Mouse (Mus musculus) kidney, postnatal 14 days (tissue): ENCODE results near the gene Tnfrsf11a.
A peak's percentile ranks its signal among the peaks of the same experiment; 100 is the strongest.
"Not testable (repeated sequence)": the region's sequence is repeated elsewhere in the genome, so short reads cannot be mapped to it uniquely, and the experiment has no call there.

ENCODE experiments used
- DNase-seq: peaks from one replicate; pipeline ENCODE4 v3.0.0; 2022; ENCODE audit warnings: mixed read lengths

Tnfrsf11a gene

DNA sequence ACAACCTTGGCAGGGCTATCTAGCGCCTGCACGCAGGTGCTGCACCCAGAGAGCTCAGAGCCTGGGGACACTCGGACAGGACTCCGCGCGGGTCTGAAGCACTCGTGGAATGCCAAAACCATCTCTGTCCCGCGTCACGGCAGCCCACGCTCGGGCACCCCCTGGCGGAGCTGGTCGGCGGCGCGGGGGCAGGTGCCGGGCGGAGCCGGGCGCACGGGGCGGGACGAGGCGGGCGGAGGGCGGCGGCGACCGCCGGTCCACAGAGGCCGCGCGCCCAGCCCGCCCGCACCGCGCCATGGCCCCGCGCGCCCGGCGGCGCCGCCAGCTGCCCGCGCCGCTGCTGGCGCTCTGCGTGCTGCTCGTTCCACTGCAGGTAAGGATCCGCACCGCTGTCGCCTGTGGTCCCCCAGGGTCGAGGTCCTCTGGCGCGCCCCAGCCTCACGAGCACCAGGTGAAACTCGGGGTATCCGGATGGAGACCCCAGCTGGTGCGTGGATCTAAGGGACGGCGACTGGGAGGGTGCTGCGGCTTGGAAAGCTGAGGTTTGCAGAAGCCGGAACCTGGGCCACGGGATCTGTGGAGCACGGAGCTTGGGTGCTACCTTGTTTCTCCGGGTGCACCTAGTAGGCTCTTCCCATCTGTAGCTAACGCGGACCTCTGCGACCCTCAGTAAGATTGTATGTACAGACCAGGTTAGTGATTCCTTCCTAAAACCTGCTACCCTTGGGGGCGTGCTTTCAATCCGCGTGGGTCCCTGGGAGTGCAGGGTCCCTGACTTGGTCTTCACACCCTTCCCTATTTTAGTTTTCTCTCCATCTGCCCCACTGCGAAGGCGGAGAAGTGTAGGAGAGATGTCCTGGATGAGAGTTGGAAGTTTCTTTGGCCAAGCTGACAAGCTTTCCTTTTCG, at the start of gene Tnfrsf11a:
Gene Tnfrsf11a (plus strand): TSS at position 262 of the 908 bp plus-strand sequence.
- peak; percentile 79 for DNase-seq

DNA sequence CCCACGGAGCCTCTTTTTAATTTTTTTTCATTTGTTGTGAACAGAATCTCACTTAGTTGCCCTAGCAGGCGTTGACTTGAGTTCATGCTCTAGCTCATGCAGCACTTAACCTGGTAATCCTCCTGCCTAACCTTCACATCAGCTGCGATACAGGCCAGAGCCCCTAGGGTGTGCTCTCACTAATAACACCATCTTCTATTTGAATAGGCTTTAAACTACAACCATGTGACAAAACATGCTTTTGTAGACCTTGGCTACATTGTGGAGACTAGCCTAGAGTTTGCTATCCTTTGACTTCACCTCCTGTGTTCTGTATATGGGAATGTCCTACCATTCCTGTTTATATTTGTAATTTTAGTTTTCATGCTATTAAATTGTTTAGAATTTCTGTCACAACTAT, 45.2 kb upstream of the Tnfrsf11a start:
- no peak for DNase-seq

GRCm38 (mm10) chr1:105738334-105738733, 42.2 kb upstream of the Tnfrsf11a start:
- DNase-seq: no peak

DNA sequence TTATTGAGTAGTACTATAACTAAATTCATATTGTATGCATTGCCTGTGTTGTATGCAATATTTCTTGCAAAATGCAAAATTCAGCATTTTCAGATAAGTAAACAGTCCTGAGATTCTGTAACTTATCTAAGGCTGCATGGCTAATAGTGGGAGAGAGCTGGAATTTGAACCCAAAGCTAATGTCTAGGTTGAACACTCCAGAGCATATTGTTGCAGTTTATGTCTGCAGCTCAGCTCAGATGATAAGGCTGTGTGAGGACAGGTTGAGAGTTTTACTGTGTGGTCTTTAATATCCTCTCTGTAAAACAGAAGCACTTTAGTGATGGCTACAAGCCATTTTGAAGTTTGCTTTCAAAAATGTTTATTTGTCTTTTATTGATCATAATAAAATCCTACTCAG, 41.0 kb upstream of the Tnfrsf11a start:
- no peak for DNase-seq

- no peak for DNase-seq
Observed at GRCm38 (mm10) chr1:105742481-105742880, 38.0 kb upstream of the Tnfrsf11a start.

DNA sequence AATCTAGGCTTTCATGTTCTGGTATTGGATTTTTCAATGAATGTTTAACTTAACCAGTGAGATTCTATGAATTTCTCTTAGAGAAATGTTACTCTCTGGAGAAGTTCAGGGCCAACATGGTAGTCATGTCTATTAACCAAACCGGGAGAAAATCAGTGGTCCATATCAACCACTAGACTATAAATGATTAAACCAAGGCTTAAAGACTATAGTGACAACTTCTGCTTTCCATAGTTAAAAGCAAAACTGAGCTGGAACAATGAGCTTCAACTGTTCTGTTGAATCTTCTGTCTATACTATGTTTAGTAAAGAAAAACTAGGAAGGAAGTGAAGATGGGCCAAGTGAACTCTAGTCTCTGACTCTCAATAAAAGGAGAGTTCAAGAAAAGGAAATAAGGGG, 34.1 kb upstream of the Tnfrsf11a start:
- peak; percentile 19 for DNase-seq

- DNase-seq: no peak
Observed at GRCm38 (mm10) chr1:105746858-105747596, 33.5 kb upstream of the Tnfrsf11a start.

GRCm38 (mm10) chr1:105748091-105748799, 32.3 kb upstream of the Tnfrsf11a start:
- DNase-seq: no peak

- DNase-seq: no peak
Observed at GRCm38 (mm10) chr1:105752196-105752595, 28.3 kb upstream of the Tnfrsf11a start.

GRCm38 (mm10) chr1:105752944-105753343, 27.6 kb upstream of the Tnfrsf11a start:
- no peak for DNase-seq

- no peak for DNase-seq
Observed at GRCm38 (mm10) chr1:105758798-105759197, 21.7 kb upstream of the Tnfrsf11a start.

DNA sequence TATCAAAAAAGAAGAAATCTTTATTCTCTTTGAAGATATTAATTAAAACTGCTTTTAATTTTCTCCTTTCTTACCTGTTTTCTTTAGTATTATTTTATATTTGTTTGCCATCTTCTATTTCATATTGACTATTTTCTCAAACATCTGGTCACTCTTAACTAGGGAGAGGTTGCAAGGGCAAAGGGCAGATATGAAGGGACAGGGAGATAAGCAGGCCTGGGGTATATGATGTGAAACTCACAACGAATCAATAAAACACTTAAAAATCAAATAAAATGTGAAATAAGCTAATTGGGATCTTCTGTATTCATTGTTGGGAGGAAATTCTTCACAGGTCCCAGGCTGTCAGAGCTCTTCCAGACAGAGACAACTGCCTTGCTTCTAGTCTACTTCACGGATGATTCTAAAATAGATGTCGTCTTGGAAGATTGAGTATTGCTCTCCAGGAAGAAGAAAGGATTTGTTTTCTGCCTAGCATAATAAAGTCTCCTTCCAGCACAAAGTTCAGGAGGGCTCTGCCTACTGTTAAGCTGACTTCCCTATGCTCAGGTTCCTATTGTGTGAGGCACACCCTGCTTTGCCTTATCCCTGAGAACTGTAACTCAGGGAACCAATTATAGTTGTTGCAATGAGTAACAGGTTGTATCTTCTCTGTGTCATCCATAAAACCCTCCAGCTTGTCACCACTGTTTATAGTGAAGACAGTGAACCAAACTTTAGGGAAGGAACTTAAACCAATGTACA, 20.9 kb upstream of the Tnfrsf11a start:
- no peak for DNase-seq

DNA sequence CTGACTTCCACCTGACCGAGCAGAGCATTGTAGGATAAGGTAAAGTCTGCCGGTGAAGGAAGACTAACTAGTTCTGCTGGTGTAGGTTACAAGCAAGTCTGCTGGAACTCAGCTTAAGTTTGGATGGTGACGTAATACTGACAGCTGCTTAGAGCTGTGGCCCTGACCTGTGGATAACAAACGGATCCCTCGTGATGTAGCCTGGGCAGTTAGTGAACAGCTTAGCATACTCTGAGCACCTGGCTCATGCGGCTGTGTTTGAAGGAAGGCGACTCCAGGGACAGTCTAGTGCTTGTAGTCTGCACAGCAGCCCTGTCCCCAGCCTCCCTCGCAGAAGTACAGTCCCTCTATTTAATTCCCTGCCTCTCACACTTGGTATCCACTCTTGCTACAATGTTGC, 14.9 kb upstream of the Tnfrsf11a start:
- no peak for DNase-seq

DNA sequence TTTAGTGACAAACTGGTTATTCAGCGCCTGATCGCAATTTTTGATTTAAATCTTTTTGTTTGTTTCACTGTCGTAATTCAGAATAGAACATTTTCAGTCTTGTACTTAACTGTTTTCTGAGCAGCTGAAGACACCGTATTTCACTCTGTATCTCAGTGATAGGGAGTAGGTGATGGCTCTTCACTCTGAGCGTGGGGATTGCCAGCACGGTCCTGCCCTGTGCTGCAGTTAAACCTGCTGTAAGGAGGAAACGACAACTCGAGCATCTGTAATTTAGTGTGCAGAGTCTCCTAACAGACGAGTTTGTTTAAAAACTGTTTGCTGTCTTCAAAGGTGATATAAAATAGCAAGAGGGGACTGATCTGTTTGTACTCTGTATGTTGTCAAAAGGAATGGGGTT, 14.4 kb upstream of the Tnfrsf11a start:
- not testable (repeated sequence) for DNase-seq

DNA sequence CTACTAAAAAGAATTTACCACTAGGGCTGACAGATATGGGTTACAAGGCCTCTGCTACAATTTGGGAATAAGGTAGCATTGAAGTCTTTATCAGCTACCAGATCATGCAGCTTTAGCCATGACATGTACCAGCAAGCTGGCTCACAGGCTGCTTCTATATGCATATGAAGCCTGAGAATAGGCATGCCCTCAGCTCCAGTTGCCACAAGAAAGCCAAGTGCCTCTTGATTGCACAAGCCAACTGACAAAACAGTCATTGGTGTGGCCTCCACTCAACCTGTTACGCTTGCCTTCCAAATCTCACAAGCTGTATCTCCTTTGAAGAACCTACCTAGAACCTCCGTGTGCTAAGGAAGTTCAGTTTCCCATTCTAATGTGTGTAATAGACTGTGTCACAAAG, 12.1 kb upstream of the Tnfrsf11a start:
- DNase-seq: no peak

DNA sequence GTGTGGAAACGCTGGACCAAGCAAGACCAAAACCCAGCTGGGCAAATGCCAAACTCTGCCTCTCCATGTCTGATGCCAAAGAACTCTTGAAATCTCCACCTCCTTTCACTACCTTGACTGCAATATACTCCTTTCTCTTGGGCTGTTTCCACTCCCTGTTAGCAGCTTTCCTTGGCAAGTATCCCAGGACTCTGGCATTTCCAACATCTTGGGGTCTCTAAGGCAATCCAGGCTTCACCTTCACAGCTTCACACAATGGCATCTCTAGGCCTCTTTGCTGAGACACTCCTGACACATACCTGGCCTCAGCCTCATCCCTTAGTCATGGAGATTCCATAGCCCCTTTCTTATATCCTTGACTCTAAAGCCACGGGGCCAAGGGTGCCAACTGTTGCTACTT, 9.8 kb upstream of the Tnfrsf11a start:
- no peak for DNase-seq

DNA sequence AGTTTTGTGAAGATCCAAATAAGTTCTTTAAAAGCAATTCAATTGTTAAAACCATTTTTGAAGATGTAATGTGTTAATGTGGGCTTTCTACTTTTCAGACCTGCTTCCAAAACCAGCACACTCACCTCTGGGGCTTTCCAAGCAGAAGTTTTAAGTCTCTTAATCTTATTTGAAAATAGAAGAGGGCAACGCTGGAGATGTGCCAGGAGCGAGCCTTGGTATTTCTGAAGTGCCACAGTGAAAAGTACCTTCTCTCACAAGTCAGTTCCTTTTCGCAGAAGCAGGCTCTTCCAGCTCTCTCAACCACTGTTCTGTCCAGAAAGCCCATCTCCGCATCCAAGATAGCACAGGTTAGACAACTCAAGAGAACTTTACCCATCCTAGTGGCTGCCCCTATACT, 4.1 kb upstream of the Tnfrsf11a start:
- DNase-seq: no peak

- DNase-seq: no peak
Observed at GRCm38 (mm10) chr1:105780079-105780456, 450 bp upstream of the Tnfrsf11a start.

DNA sequence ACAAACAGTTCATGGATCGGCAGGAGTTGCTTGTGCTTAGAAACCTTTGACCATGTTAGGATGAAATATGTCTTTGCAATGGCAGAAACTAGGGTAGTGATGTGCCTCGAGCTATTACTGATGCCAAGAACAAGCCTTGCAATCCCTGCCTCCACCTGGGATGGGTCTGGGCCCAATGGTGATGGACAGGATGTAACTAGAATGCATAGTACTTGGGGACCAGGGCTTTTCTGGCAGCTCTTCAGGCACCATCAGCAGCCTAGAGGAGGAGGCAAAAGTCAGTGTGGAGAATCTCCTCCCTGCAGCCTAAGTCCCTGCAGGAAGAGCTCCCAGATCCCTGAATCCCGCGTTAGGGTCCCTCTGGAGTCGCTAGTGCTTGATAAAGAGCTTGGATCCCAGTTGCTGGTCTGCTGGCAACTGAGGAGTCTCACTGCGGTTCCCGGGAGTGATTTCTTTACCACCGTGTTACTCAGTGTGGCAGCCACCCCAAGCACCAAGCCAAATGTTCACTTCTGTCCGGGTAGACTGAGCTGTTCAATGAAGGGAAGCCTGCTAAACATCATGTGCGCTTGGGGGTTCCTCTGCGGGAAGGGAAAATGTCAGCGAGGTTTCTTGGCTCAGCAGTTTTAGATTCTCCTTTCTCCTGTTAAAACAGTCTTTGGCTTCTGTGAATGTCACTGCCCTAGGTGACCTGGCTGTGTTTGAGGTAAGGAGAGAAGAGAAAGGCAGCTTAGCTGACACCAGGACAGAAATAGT, 1.1 kb downstream of the Tnfrsf11a start:
- DNase-seq: peak; percentile 25

- DNase-seq: peak; percentile 6
Observed at GRCm38 (mm10) chr1:105784257-105785016, 3.9 kb downstream of the Tnfrsf11a start.

DNA sequence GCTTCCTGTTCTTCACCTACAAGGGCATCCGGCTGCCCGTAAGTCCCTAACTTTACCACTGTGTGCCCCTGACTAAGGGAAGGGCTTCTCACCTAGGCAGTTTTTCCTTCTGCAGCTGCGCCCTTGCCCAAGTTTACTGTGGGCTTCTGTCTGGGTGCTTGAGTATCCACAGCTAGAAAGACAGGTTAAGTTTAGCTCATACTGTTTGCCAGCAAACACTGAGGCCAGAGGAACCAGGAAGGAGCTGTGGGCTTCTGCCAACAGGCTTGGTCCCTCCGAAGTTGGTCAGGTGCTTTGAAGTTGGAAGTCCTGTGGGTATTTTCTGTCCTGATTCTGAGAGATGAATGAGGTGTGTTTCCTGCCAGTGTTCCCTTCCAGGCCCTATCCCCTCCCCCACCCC, 4.6 kb downstream of the Tnfrsf11a start:
- peak; percentile 44 for DNase-seq
